Mouse (Mus musculus) mouse embryonic stem cell (cell line): ENCODE data around the gene Racgap1.

ENCODE experiments used
- in situ Hi-C, 2 experiments: fragments of 300-500 bp; cut with MboI; formaldehyde crosslinking; loops; 1 replicate in 1 of 2; 3 replicates in 1 of 2; pipeline ENCODE4 v1.14.3; 2019 to 2020; ENCODE audit warnings: low sequenced_read_pairs in 2 of 2, low pct_unique_long_range_greater_than_20kb in 1 of 2, mixed read lengths in 1 of 2; ENCODE audit not compliant: unreplicated experiment in 1 of 2

Racgap1 gene

DNA sequence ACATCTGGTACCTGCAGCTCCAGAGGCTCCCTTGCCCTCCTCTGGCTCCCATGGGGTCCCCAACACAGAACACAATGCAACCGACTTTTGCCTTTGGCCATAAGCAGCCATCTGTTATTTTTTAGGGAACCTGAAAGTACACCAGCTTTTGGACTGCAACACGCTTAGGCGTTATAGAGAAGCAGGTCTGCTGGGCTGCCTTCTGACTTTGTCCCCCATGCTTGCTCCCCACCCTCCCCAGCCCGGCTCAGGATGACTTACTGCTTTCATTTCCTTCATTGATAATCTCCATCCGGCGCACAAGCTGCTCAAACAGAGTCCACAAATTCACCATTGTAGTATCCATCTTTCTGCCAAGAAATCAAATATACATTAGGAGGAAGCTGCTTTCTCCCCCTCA is 8.8 kb downstream of the Racgap1 start:
- in situ Hi-C loops, result no loop called here

DNA sequence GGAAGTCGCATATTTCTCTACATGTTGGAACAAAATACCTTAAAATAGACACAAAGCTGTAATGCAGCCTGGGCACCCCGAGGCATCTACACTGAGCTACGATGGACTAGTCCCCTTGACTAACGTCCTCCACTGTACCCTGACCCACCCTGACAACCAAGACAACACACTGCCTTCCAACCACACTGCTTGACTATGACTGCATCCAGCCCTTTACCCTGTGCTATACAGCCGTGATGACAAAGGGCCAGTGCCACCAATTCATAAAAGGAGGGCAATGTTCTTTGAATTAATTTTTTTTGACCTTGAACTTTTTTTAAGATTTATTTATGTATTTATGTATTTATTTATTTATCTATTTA is 13.4 kb downstream of the Racgap1 start:
- in situ Hi-C loops, result no loop called here

GRCm38 (mm10) chr15:99637405-99638123 is 13.9 kb downstream of the Racgap1 start:
- in situ Hi-C loops, result no loop called here

- in situ Hi-C loops, result no loop called here
These were observed 16.8 kb downstream of the Racgap1 start for GRCm38 (mm10) chr15:99634702-99635101.

DNA sequence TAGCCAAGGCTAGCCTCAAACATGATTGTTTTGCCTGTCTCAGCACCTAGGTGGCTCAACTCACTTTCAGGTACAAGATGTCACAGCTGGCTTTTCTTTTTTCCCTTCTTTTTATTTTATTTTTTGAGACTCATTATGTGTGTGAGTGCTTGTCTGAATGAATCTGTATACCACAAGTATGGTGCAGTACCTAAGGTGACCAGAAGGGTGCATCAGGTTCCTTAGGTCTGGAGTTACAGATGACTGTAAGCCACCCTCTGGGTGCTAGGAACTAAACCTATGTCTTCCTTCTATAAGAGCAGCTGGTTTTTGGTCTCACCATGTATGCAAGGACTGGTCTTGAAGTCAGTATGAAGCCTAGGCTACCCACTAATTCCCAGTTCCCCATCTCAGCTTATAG is 19.8 kb downstream of the Racgap1 start:
- in situ Hi-C loops, result no loop called here

DNA sequence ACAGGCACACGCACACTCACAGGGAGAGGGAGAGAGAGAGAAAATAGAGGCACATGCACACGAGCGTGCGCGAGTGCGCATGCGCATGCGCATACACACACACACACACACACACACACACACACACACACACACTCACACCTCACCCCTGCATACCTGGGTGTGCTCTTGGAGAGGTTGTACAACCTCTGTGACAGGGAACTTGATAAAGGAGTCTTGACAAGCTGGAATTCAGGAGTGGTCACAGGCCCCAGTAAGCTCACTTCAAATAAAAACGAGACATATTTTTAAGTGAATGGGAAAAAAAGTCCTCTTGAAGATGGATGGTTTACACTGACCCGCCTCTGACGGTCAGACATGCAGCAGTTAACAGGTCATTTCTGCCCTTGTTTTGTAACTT is 29.4 kb downstream of the Racgap1 start:
- in situ Hi-C loops, result no loop called here

DNA sequence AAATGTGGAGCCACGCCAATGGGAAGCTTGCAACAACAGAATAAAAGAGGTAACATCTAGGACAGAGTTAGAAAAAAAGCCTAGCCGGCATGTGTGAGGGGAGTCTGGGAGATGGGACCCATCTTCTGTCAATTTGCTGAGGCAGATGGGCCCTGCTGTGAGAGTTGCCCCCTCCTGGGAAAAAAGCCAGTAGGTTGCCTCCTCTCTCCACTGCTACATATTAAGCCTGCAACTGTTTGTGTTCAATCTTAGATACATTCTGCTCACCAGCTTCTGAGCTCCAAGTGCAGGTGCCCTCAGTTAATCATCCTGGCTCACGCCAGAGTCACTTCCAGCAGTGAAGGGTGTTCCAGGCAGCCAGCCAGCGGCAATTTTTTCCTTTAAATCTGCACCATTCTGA is 31.6 kb downstream of the Racgap1 start:
- in situ Hi-C loops, result no loop called here

- in situ Hi-C loops, result no loop called here
These were observed 32.9 kb downstream of the Racgap1 start for GRCm38 (mm10) chr15:99618595-99618994.

DNA sequence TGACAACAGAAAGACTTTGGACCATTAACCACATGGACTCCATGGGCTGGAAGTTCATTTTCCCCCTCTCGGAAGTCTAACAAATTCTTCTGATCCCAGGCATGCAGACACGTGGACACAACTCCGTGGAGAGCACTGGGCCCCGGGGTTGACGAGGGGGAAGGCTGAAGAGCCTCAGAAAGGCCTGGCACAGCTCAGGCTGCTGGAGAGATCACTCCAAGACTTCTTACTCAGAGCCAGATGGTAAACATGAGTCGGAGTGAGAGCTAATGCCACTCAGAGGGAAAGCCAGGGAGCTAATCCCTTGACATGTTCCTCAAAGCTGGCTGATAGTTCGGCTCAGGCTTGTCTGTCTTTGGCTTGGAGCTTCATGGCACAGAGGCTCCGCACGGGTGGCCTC is 36.2 kb downstream of the Racgap1 start:
- in situ Hi-C loops, result no loop called here

GRCm38 (mm10) chr15:99614753-99615152 is 36.7 kb downstream of the Racgap1 start:
- in situ Hi-C loops, result no loop called here

DNA sequence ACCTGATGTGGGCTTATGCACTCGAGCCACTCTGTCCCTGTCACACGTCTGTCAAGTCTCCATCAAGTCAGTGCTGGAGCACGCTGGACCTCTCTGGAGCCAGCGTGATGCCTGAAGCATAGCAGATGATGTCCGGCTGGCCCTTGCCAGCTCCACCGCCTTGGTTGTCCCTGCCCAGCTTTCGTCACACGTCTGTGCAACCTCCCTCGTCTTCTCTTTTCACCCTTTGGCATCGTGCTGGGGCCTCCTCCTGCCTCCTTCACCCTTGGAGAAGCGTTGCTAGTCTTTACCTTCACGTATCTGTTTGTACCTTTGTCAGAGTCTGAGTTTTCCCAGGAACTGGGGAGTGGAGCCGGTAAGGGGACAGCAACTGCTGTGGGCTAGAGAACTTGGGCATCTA is 37.2 kb downstream of the Racgap1 start:
- in situ Hi-C loops, result no loop called here

DNA sequence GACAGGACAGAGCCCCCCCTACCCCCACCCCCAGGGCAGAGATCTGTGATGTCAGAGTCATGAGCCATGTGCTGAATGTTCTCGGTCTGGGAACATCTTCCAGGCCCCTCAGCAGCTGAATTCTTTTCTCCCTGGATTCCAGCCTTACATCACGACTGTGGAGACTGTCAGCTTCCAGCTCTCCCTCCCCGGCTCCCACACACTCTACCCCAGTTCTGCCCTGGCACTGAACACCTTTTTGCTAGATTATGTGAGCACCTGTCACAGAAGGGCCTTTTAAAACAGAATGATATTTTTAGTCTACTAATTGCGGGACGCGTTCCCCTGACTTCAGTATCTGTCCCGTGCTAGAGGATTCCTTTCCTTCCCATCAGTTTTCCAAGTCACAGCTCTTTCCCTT is 39.9 kb downstream of the Racgap1 start:
- in situ Hi-C loops, result no loop called here

DNA sequence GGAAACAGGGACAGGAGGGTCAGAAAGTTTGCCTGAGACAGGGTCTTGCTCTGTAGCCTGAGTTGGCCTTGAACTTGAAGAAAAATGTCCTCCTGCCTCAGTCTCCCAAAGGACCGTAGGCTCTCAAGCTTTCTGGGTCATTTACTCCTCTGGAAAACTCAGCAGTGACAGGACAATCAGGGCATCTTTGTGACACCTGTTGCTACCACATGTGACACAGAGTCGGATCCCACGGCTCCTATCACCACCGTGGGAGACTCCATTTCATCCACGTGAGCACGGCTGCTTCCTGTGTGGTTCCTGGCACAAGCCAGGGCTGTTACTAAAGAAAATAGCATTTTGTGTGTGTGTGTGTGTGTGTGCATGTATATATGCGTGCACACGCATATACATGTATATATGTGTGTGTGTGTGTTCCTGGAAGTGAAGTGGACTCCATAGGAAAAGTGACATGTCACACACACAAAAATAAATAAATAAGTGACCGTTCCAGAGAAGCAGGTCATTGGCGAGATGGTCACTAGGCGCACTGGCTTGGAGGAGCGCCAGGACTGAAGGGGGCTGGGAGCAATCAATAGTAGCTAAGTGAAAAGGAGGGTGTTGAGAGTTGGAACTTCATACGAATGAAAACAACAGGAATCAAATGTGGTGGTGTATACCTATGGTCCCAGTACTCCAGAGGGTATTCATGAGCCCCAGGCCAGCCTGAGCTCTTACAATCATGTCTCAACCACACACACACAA is 42.9 kb downstream of the Racgap1 start:
- in situ Hi-C loops, result no loop called here

GRCm38 (mm10) chr15:99607388-99608113 is 43.9 kb downstream of the Racgap1 start:
- in situ Hi-C loops, result no loop called here

- in situ Hi-C loops, result no loop called here
These were observed 44.9 kb downstream of the Racgap1 start for GRCm38 (mm10) chr15:99606515-99606914.

DNA sequence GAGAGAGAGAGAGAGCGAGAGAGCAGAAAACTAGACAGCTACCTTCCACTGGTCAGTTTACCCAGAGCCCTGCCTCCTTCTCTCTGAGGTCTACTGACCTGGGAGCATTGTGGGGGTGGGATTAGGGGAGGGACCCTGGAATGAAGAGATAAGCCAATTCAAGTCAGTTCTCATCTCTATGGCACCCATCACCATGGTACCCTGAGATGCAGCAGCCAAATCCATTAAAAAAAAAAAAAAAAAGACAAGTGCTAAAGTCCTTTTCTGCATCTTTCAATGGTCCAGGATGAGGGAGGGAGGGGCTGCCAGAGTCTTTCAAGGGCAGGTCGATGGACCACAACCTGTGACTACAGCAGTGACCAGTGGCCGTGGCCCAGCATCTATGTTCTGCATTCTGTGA is 45.9 kb downstream of the Racgap1 start:
- in situ Hi-C loops, result no loop called here

- in situ Hi-C loops, result no loop called here
These were observed 48.2 kb downstream of the Racgap1 start for GRCm38 (mm10) chr15:99603216-99603615.

DNA sequence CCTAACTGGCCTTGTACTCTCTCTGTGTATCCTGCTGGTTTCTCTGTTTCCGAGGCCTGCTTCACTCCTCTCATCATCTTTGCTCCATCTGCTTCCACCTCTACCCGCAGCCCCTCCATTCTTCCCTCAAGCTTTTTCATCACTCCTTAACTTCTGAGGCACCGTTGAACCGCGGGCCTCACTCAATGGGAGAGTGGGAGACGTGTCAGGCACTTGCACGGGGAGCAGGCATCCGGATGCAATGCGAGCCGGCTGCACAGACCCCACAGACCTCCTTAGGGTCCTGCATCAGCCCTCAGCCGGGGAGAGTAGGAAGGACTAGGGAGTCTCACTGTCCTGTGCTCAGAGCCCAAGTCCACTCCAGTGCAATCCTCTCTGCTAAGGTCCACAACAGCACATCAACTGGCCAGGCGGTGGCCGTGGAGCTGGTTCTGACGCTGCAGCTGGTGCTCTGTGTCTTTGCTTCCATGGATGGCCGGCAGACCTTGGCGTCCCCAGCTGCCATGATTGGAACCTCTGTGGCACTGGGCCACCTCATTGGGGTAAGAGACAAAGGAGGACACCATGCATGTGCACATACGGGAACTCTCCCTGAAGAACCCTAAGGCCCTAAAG is 49.1 kb downstream of the Racgap1 start:
- in situ Hi-C loops, result no loop called here

GRCm38 (mm10) chr15:99601823-99602120 is 49.7 kb downstream of the Racgap1 start:
- in situ Hi-C loops, result no loop called here
